Mouse (Mus musculus) thymus, adult 2 months (tissue): Measurements from ENCODE around the gene Odf3b.

Experiments used
- CTCF ChIP-seq: fragments of 200-500 bp; IDR thresholded peaks from 2 replicates; pipeline ENCODE4 v1.5.1; 2012; ENCODE audit warnings: mild to moderate bottlenecking, control low read depth, low read length, moderate library complexity, borderline replicate concordance; ENCODE audit not compliant: control insufficient read depth, poor library complexity, insufficient read depth; ENCODE audit errors: extremely low read depth
- POLR2A ChIP-seq: fragments of 200-500 bp; IDR thresholded peaks from 2 replicates; pipeline ENCODE4 v1.6.1; 2012; ENCODE audit warnings: mild to moderate bottlenecking, low read length, control low read depth, moderate library complexity; ENCODE audit not compliant: control insufficient read depth, poor library complexity, insufficient read depth; ENCODE audit errors: extremely low read depth

GRCm38 (mm10) chr15:89350447-89350846, 28.6 kb downstream of the Odf3b start:
- TF ChIP-seq POLR2A (no peak), CTCF (no peak)
